Mouse (Mus musculus) ES-E14 (cell line): Measurements from ENCODE around the gene Plekhm2. TPM values are rescaled to one million over a fixed set of nuclear protein-coding genes. Genes with fewer than 3 reads are reported as not detected.

Source experiments
- DNase-seq: peaks from one replicate; pipeline ENCODE4 v3.0.0-alpha.2; 2013; ENCODE audit warnings: low read depth, low spot score
- H3K27ac ChIP-seq: 2 replicates; pipeline ENCODE4 v1.5.1; 2012; ENCODE audit warnings: low read depth, mild to moderate bottlenecking, low read length, moderate library complexity, mixed read lengths; ENCODE audit not compliant: poor library complexity, insufficient read depth, severe bottlenecking
- H3K36me3 ChIP-seq: 2 replicates; pipeline ENCODE4 v1.6.1; 2012; ENCODE audit warnings: mild to moderate bottlenecking, low read length, moderate library complexity, mixed read lengths; ENCODE audit not compliant: control insufficient read depth, poor library complexity, insufficient read depth, severe bottlenecking
- H3K4me1 ChIP-seq, 2 experiments: fragments of 150-350 bp in 1 of 2; sonication (generic) in 1 of 2; 2 replicates each; pipeline ENCODE4 v1.6.1; 2012; ENCODE audit warnings: low read length in 2 of 2, mild to moderate bottlenecking in 1 of 2, mixed read lengths in 1 of 2; ENCODE audit not compliant: control insufficient read depth in 2 of 2, insufficient read depth in 2 of 2, poor library complexity in 1 of 2
- H3K4me3 ChIP-seq, 2 experiments: fragments of 150-350 bp in 1 of 2; sonication (generic) in 1 of 2; 2 replicates each; pipeline ENCODE4 v1.5.1; 2012; ENCODE audit warnings: low read length in 2 of 2, low read depth in 1 of 2, mild to moderate bottlenecking in 1 of 2, mixed read lengths in 1 of 2; ENCODE audit not compliant: insufficient read depth in 1 of 2, poor library complexity in 1 of 2, severe bottlenecking in 1 of 2
- H3K9ac ChIP-seq: 2 replicates; pipeline ENCODE4 v1.6.1; 2012; ENCODE audit warnings: low read depth, mild to moderate bottlenecking, low read length, mixed read lengths; ENCODE audit not compliant: poor library complexity, insufficient read depth, severe bottlenecking
- H3K9me3 ChIP-seq: fragments of 150-350 bp; sonication (generic); 2 replicates; pipeline ENCODE4 v1.6.1; 2012; ENCODE audit warnings: low read depth, mild to moderate bottlenecking, low read length; ENCODE audit not compliant: control insufficient read depth, insufficient read depth
- CHD2 ChIP-seq: IDR thresholded peaks from 2 replicates; pipeline ENCODE4 v1.6.1; 2014; ENCODE audit warnings: mild to moderate bottlenecking, low read depth, low read length, inconsistent platforms
- HCFC1 ChIP-seq: IDR thresholded peaks from 2 replicates; pipeline ENCODE4 v1.6.1; 2012; ENCODE audit warnings: low read length, inconsistent platforms, borderline replicate concordance; ENCODE audit not compliant: insufficient read depth
- MAFK ChIP-seq: IDR thresholded peaks from 2 replicates; pipeline ENCODE4 v1.6.1; 2014; ENCODE audit warnings: mild to moderate bottlenecking, low read depth, low read length, inconsistent platforms; ENCODE audit not compliant: insufficient read depth
- ZC3H11A ChIP-seq: IDR thresholded peaks from 2 replicates; pipeline ENCODE4 v1.6.1; 2012; ENCODE audit warnings: low read depth, mild to moderate bottlenecking, inconsistent platforms, low read length, borderline replicate concordance
- ZNF384 ChIP-seq: IDR thresholded peaks from 2 replicates; pipeline ENCODE4 v1.6.1; 2012; ENCODE audit warnings: low read depth, low read length, inconsistent platforms
- in situ Hi-C, 2 experiments: fragments of 600-800 bp; cut with MboI; formaldehyde crosslinking; loops; one replicate each; pipeline ENCODE4 v1.15.1; 2025; ENCODE audit warnings: low sequenced_read_pairs in 2 of 2, inconsistent platforms in 1 of 2; ENCODE audit not compliant: unreplicated experiment in 2 of 2
- total RNA-seq: library from RNA; depleted of rRNA; stranded (reverse); fragments of 300-350 nt; gene quantifications from 2 replicates; pipeline ENCODE4 v1.2.3, GENCODE M21; 2012

Gene Plekhm2
- total RNA-seq, 1 experiment, result 6.2 TPM

DNA sequence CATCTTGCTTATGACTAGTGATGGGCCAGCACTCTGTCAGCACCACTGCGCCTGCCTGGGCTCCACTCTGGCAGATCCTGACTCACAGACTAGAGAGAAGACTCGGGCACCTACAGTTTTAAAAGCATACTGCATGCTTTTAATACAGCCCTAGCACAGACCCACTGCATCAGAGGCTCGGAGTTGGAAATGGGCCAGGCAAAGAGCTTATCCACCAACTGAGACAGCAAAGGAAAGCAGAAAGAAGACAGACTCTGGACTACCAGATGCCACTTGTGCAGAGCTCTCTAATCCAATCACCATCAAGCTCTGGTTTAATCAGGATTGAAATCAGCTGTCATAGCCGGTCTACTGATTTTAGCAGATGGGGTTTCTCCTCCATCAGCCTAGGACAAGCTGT lies 40.6 kb upstream of the Plekhm2 start:
- in situ Hi-C loops, result no loop called here

DNA sequence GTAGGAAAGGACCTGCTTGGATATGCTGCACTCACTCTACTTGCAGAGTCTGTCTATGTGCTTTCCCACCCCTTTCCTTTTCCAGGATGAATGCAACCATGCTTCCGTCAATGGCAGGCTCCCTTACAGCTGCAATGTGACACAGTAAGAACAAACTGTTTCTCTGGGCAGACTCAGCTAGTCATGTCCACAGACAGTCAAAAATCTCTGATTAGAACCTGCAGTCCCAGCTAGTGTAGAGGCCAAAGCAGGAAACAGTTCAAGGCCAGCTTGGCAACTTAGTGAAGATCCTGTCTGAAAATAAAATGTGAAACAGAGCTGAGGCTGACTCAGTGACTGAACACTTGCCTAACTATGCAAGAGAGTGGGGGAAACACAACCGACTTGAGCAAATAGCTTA lies 39.9 kb upstream of the Plekhm2 start:
- H3K4me3 ChIP-seq, result no peak overlapping the region
- H3K9me3 ChIP-seq, result no peaks in the 10 kb centered on the region
- no peak for TF ChIP-seq ZC3H11A
- DNase-seq, result no peak
- H3K4me1 ChIP-seq, result no peaks in the 10 kb centered on the region
- no peak overlapping the region for H3K9ac ChIP-seq
- peaks cover 65% of the 10 kb centered on the region for H3K36me3 ChIP-seq
- no peak overlapping the region for H3K27ac ChIP-seq
- in situ Hi-C loops, result no loop called here

More for the DNA sequence above, 40.6 kb upstream of the Plekhm2 start:
- H3K4me3 ChIP-seq, result no peak overlapping the region
- no peaks in the 10 kb centered on the region for H3K9me3 ChIP-seq
- TF ChIP-seq ZC3H11A (no peak), MAFK (no peak), CHD2 (no peak), ZNF384 (no peak), HCFC1 (no peak)
- no peak for DNase-seq
- H3K4me1 ChIP-seq, result no peaks in the 10 kb centered on the region
- no peak overlapping the region for H3K9ac ChIP-seq
- peaks cover 62% of the 10 kb centered on the region for H3K36me3 ChIP-seq
- H3K27ac ChIP-seq, result no peak overlapping the region

DNA sequence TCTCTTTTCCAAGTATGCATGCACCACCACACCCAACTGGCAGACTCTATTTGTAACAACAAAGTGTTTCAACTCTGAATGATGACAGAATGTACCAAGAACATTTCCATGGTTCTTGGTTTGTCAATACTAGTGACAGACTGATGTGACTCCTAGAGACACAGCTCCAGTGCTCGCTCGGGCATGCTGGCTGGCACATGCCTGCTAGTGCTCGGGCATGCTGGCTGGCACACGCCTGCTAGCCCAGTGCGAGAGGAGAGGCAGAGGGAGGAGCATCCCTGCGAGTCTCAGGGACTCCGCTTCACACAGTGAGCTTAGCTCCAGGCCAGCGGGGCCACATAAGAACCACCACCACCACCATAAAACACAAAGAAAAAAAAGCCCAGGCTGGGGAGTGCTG lies 30.0 kb upstream of the Plekhm2 start:
- H3K36me3 ChIP-seq, result peaks cover 52% of the 10 kb centered on the region
- in situ Hi-C loops, result no loop called here
- TF ChIP-seq ZNF384 (no peak), HCFC1 (no peak), CHD2 (no peak), MAFK (no peak), ZC3H11A (no peak)

DNA sequence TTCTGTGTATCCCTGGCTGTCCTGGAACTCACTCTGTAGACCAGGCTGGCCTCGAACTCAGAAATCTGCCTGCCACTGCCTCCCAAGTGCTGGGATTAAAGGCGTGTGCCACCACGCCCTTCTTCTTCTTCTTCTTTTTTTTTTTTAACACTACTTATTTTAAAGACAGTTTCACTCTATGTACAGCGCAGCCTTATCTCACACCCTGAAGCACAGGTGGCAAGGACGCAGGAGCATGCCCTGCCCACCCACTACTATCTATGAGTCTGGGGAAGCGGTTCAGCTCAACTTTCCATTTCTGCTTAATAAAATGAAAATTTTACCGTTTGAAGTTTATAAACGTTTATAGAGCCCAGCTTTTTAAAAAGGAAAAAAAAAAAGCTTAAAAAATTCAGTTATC lies 23.8 kb upstream of the Plekhm2 start:
- Histone ChIP-seq H3K9ac (no peak overlapping the region), H3K9me3 (no peaks in the 10 kb centered on the region), H3K4me1 (peaks cover 1 to 4% of the 10 kb centered on the region in 2 experiments; a peak in 1 of 4 replicates), H3K36me3 (peaks cover 47% of the 10 kb centered on the region), H3K27ac (no peak overlapping the region), H3K4me3 (no peak overlapping the region)
- DNase-seq, result no peak
- TF ChIP-seq CHD2 (no peak), MAFK (no peak), HCFC1 (no peak), ZNF384 (no peak), ZC3H11A (no peak)
- in situ Hi-C loops, result no loop called here

More for the DNA sequence above, 30.0 kb upstream of the Plekhm2 start:
- no peak overlapping the region; the same call in 1 of the 2 replicates for H3K27ac ChIP-seq
- H3K9ac ChIP-seq, result no peak overlapping the region
- H3K4me1 ChIP-seq, result peaks cover 0 to 6% of the 10 kb centered on the region in 2 experiments; a peak in 1 of 4 replicates
- H3K4me3 ChIP-seq, result no peak overlapping the region
- no peaks in the 10 kb centered on the region for H3K9me3 ChIP-seq
- no peak for DNase-seq

DNA sequence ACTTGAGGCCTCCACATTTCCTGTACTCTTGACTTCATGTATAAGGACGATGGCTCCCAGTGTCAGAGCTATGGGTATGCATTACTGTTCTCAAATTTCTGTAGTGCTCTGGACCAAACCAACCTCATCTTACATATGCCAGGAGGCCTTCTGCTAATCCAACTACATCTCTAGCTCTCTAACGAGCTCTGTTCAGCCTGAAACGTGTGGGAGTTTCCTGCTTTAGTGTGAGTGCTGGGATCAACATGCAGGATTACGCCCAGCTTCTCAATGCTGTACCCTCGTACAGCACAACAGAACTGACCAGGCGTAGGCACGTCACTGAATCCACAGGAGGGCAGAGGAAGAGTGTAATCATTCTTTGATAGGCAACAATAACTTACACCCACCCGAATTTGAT lies 21.8 kb upstream of the Plekhm2 start:
- no peak for DNase-seq
- Histone ChIP-seq H3K4me3 (no peak overlapping the region), H3K36me3 (peaks cover 48% of the 10 kb centered on the region), H3K9ac (no peak overlapping the region), H3K4me1 (peaks cover 10 to 17% of the 10 kb centered on the region in 2 experiments), H3K9me3 (no peaks in the 10 kb centered on the region), H3K27ac (no peak overlapping the region)
- in situ Hi-C loops, result no loop called here
- TF ChIP-seq HCFC1 (no peak), ZC3H11A (no peak), ZNF384 (no peak), MAFK (no peak), CHD2 (no peak)
